8 mouse cellular contexts compared by ENCODE assay signal in the genomic region with DNA sequence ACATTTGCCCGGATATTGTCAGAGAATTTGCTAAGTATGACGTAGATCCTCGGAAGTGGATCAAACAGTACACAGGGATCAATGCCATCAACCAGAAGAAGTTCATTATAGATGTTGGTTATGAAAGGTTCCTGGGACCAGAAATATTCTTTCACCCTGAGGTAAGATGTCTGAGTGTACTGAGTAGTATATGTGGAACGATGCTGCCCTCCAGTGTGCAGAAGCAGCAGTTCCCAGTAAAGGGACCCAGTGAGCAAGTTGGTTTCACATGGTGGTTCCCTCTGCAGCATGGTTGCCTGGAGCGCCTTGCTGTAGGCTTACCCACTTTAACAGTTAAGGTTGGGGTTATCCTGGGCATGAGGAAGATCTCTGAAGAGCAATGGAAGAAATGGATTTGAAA.
DNase-seq lines count a peak whose midpoint lies in the region; ATAC-seq lines count a peak whose summit lies in the region.

No protein-coding gene starts in this region.

- H3K9ac ChIP-seq in heart, embryonic 12.5 days, result no peak overlapping the region

- H3K9me3 ChIP-seq in heart, embryonic 12.5 days (replicated peaks), result no peaks in the 10 kb centered on the region

- DNase-seq in kidney, adult 18-20 months, result peak; percentile 29
- DNase-seq in kidney, adult 11 months, result no peak
- DNase-seq in adrenal gland, adult 2 months, result peak; percentile 49
- peak; percentile 69 for DNase-seq in embryo, embryonic 10.5 days (ENCODE audit: low spot score)
- peak; percentile 27 to 64 for DNase-seq in kidney, postnatal 36 days
- DNase-seq in lung, postnatal 10 days, result peak; percentile 46
- DNase-seq in right cerebral cortex, postnatal 25 days, result peak; percentile 41

- ATAC-seq in heart, embryonic 12.5 days (ENCODE audit: insufficient number of reproducible peaks, low FRiP score), result 0 out of 2 replicates have a peak, but pooled peaks have one; percentile 55

- peaks cover 7% of the 10 kb centered on the region; the same call in 1 of the 2 replicates for H3K36me3 ChIP-seq in heart, embryonic 12.5 days

- no peaks in the 10 kb centered on the region for H3K4me1 ChIP-seq in heart, embryonic 12.5 days (replicated peaks)

- 70% methylated on average over 5 of the region's 5 CpGs for WGBS in heart, embryonic 12.5 days

- no peaks in the 10 kb centered on the region for H3K27me3 ChIP-seq in heart, embryonic 12.5 days (replicated peaks)

- H3K4me2 ChIP-seq in heart, embryonic 12.5 days, result no peak overlapping the region

- H3K27ac ChIP-seq in heart, embryonic 12.5 days (ENCODE audit: poor library complexity, severe bottlenecking), result no peak overlapping the region

- no peak overlapping the region for H3K4me3 ChIP-seq in heart, embryonic 12.5 days
